ENCODE assay signal across 8 mouse cellular contexts in genomic region chr11:97883918-97884600, GRCm38 (mm10). TPM values are rescaled to one million over a fixed set of nuclear protein-coding genes. Genes with fewer than 3 reads are reported as not detected.
A peak's percentile ranks its signal among the peaks of the same experiment; 100 is the strongest.
DNase-seq lines count a peak whose midpoint lies in the region; ATAC-seq and TF ChIP-seq lines count a peak whose summit lies in the region.

Fbxo47 (minus strand) TSS chr11:97884154.

- peak within 1 kb of the TSS; percentile 59 for H3K4me2 ChIP-seq in embryonic facial prominence, embryonic 15.5 days (replicated peaks)
- peak within 1 kb of the TSS; percentile 55 for H3K4me2 ChIP-seq in limb, embryonic 14.5 days (replicated peaks; ENCODE audit: low read depth, low read length, severe bottlenecking)
- H3K4me2 ChIP-seq in midbrain, postnatal 0 days (ENCODE audit: low read depth, low read length, poor library complexity, severe bottlenecking): peak within 1 kb of the TSS; percentile 58

- no peaks in the 10 kb centered on the region for H3K36me3 ChIP-seq in embryonic facial prominence, embryonic 15.5 days
- no peaks in the 10 kb centered on the region for H3K36me3 ChIP-seq in limb, embryonic 14.5 days (ENCODE audit: control insufficient read depth, insufficient read depth, low read length)
- no peaks in the 10 kb centered on the region for H3K36me3 ChIP-seq in midbrain, postnatal 0 days (ENCODE audit: insufficient read depth, low read length)

- peak; percentile 97 for ATAC-seq in embryonic facial prominence, embryonic 15.5 days (ENCODE audit: insufficient number of reproducible peaks, low FRiP score, low TSS enrichment, low read depth)
- peak; percentile 93 for ATAC-seq in limb, embryonic 14.5 days (ENCODE audit: low FRiP score, low read depth)
- peak; percentile 96 for ATAC-seq in midbrain, postnatal 0 days (ENCODE audit: low FRiP score)

- peak within 1 kb of the TSS; percentile 80 for H3K27ac ChIP-seq in bone marrow, adult 2 months (ENCODE audit: control insufficient read depth, insufficient read depth, low read depth, low read length, poor library complexity)
- peak within 1 kb of the TSS; percentile 83 for H3K27ac ChIP-seq in embryonic facial prominence, embryonic 15.5 days (replicated peaks)
- peak within 1 kb of the TSS; percentile 80 for H3K27ac ChIP-seq in limb, embryonic 14.5 days (replicated peaks; ENCODE audit: low read depth, low read length)
- peak within 1 kb of the TSS; percentile 87 for H3K27ac ChIP-seq in midbrain, postnatal 0 days (ENCODE audit: low read depth, low read length)

- peak within 1 kb of the TSS; percentile 92 for H3K4me3 ChIP-seq in bone marrow, adult 2 months (replicated peaks; ENCODE audit: control insufficient read depth, low read depth, low read length)
- peak within 1 kb of the TSS; percentile 56 for H3K4me3 ChIP-seq in embryonic facial prominence, embryonic 15.5 days (replicated peaks)
- H3K4me3 ChIP-seq in limb, embryonic 14.5 days (replicated peaks; ENCODE audit: low read length): peak within 1 kb of the TSS; percentile 55
- peak within 1 kb of the TSS; percentile 56 for H3K4me3 ChIP-seq in midbrain, postnatal 0 days (ENCODE audit: low read depth, low read length)

- H3K4me1 ChIP-seq in bone marrow, adult 2 months (ENCODE audit: control insufficient read depth, insufficient read depth, low read length): no peaks in the 10 kb centered on the region
- H3K4me1 ChIP-seq in embryonic facial prominence, embryonic 15.5 days: no peaks in the 10 kb centered on the region
- no peaks in the 10 kb centered on the region for H3K4me1 ChIP-seq in limb, embryonic 14.5 days (ENCODE audit: control insufficient read depth, insufficient read depth, low read length)
- no peaks in the 10 kb centered on the region for H3K4me1 ChIP-seq in midbrain, postnatal 0 days (ENCODE audit: insufficient read depth, low read length)

- TF ChIP-seq POLR2A in bone marrow, adult 2 months (IDR thresholded peaks at IDR 0.05; ENCODE audit: borderline replicate concordance, control insufficient read depth, low read depth, low read length): peak; percentile 53; the same call in 1 of the 2 replicates
- TF ChIP-seq POLR2A in limb, embryonic 14.5 days (IDR thresholded peaks at IDR 0.05; ENCODE audit: borderline replicate concordance, extremely low read depth, insufficient read depth, insufficient read length): 0 out of 2 replicates have a peak, but pooled peaks have one; percentile 46

- no peaks in the 10 kb centered on the region for H3K27me3 ChIP-seq in embryonic facial prominence, embryonic 15.5 days
- no peaks in the 10 kb centered on the region for H3K27me3 ChIP-seq in limb, embryonic 14.5 days (ENCODE audit: control insufficient read depth, insufficient read depth, low read length)
- H3K27me3 ChIP-seq in midbrain, postnatal 0 days (ENCODE audit: insufficient read depth, low read length): no peaks in the 10 kb centered on the region

- WGBS in bone marrow, adult 2 months: under 1% methylated on average over 37 of the region's 37 CpGs
- under 1% methylated on average over 37 of the region's 37 CpGs for WGBS in embryonic facial prominence, embryonic 15.5 days
- WGBS in limb, embryonic 14.5 days: 1% methylated on average over 34 of the region's 37 CpGs
- WGBS in midbrain, postnatal 0 days: under 1% methylated on average over 37 of the region's 37 CpGs

- peak; percentile 99 for DNase-seq in 416B (ENCODE audit: low read depth)
- DNase-seq in heart, adult 8-10 months (ENCODE audit: low spot score): peak; percentile 97
- DNase-seq in kidney, adult 9 months: peak; percentile 99
- peak; percentile 98 for DNase-seq in limb, embryonic 14.5 days (ENCODE audit: low spot score)
- peak; percentile 99 for DNase-seq in midbrain, postnatal 0 days (ENCODE audit: low spot score)
- peak; percentile 91 to 93 for DNase-seq in spleen, postnatal 14 days (ENCODE audit: low spot score in 2 of 2)

- peak within 1 kb of the TSS; percentile 23 for H3K9ac ChIP-seq in embryonic facial prominence, embryonic 15.5 days
- peak within 1 kb of the TSS; percentile 61 for H3K9ac ChIP-seq in limb, embryonic 14.5 days (ENCODE audit: low read depth, low read length, severe bottlenecking)
- H3K9ac ChIP-seq in midbrain, postnatal 0 days (replicated peaks; ENCODE audit: low read length, poor library complexity, severe bottlenecking): peak within 1 kb of the TSS; percentile 59

- TF ChIP-seq CTCF in bone marrow, adult 2 months (IDR thresholded peaks at IDR 0.05; ENCODE audit: control insufficient read depth, insufficient read depth, low read length): peak; percentile 60
- TF ChIP-seq CTCF in midbrain, postnatal 0 days (IDR thresholded peaks at IDR 0.05): peak; percentile 73

- H3K9me3 ChIP-seq in embryonic facial prominence, embryonic 15.5 days (replicated peaks): no peaks in the 10 kb centered on the region
- H3K9me3 ChIP-seq in limb, embryonic 14.5 days (ENCODE audit: control insufficient read depth, low read length): no peaks in the 10 kb centered on the region
- H3K9me3 ChIP-seq in midbrain, postnatal 0 days (ENCODE audit: low read length): no peaks in the 10 kb centered on the region

RNA-seq across cellular contexts. Expression of gene Fbxo47, which starts in this region (rescaled TPM):
- polyA plus RNA-seq in bone marrow, adult 2 months (2011; ENCODE audit: insufficient read depth, insufficient read length, low replicate concordance, missing spikeins): not detected in 2 replicates
- 0.39 and 0.57 TPM in 2 replicates for polyA plus RNA-seq in embryonic facial prominence, embryonic 15.5 days (2015; fragmentation: Nextera tagmentation; extraction: Ambion mirVana)
- total RNA-seq in heart, adult 8-10 months (2022): under 1 TPM; 0.28 to 0.56 (median 0.31) TPM
- polyA plus RNA-seq in limb, embryonic 14.5 days (2012; rRNA removed): 0.58 and 1.0 TPM in 2 replicates
- polyA plus RNA-seq in limb, embryonic 14.5 days (2014; fragmentation: Nextera tagmentation; extraction: Ambion mirVana): 0.22 and 0.82 TPM in 2 replicates
- 0.38 and 0.80 TPM in 2 replicates for total RNA-seq in midbrain, postnatal 0 days (2014; rRNA removed)
- 0.33 and 0.88 TPM in 2 replicates for polyA plus RNA-seq in midbrain, postnatal 0 days (2015; fragmentation: Nextera tagmentation; extraction: Ambion mirVana)

Comparison
In these comparisons a context has a peak if more than half of its experiments do, and no peak if none do; other contexts are left out.
1. Peak in every context shown above with its lines: DNase-seq, ATAC-seq, H3K4me3 ChIP-seq and H3K27ac ChIP-seq.
2. Peak in ATAC-seq, H3K4me3 ChIP-seq, H3K27ac ChIP-seq, H3K9ac ChIP-seq and H3K4me2 ChIP-seq in embryonic facial prominence, embryonic 15.5 days; RNA of the gene not detected or under 1 TPM.
3. Peak in DNase-seq in heart, adult 8-10 months; RNA of the gene not detected or under 1 TPM.
4. Peak in DNase-seq, ATAC-seq, H3K4me3 ChIP-seq, H3K27ac ChIP-seq, H3K9ac ChIP-seq and H3K4me2 ChIP-seq in midbrain, postnatal 0 days; RNA of the gene not detected or under 1 TPM.